Mouse (Mus musculus): ENCODE measurements at regions not wholly inside any gene's neighbourhood (a gene's known extent, or its start where the extent isn't known, plus 50 kb on each side); places are given as distances from the start of the nearest gene placed in this dataset.

DNA sequence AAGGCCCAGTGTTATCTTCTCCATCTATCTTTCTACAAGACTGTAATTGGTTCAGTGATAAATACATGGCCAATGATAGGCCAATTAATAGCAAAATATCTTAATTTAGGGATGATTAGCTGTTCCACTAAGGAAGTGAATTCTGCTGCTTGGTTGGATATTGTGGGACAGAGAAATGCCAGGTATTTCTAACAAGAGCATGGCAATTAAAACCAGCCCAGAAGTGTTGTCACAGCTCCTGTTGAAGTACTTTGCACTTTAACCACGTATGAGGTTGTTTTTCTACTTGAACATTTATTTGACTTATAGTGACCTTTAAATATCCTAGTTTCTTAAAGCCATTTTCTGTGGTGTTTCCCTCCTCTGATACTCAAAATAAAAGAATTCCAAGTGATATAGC, 65.7 kb upstream of the Acsl4 start:
- no peak for DNase-seq (ENCODE audit: low spot score in 2 of 2)

DNA sequence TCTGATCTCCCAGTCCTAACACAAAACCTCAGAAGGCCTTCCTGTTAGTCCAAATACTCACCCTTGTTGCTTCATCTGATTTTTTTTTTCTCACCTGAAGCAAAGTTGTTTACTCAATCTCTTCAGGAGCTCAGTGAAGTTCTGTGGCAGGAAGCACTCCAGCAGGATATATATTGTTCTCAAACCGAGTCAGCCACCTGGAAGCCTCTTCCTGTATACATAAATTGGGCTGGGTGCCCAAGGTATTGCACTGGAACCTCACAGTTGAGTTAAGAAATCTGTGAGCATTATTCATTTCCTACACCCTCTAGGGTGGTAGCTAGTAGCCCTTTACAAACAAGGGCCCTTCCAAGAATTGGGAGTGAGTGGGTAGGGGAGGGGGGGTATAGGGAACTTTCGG, 73.8 kb upstream of the Acsl4 start:
- DNase-seq (ENCODE audit: low spot score in 2 of 2) = no peak

DNA sequence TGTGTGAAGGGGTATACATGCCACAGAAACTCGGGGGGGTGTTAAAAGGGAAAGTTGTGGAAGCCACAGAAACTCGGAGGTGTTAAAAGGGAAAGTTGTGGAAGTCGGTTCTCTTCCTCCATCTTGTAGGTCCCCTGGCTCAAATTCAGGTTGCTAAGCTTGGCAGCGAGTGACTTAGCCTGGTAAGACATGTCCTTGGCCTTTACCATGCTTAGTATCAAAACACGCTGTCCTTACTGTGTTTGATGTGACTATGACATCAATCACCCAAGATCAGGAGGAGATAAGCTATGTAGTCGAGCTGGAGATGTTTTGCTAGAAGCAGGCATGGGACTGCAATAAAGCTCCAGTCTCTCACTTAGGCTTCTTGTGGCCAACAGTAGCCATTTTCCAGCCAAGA, 74.4 kb upstream of the Acsl4 start:
- DNase-seq (ENCODE audit: low spot score in 2 of 2) = no peak

DNA sequence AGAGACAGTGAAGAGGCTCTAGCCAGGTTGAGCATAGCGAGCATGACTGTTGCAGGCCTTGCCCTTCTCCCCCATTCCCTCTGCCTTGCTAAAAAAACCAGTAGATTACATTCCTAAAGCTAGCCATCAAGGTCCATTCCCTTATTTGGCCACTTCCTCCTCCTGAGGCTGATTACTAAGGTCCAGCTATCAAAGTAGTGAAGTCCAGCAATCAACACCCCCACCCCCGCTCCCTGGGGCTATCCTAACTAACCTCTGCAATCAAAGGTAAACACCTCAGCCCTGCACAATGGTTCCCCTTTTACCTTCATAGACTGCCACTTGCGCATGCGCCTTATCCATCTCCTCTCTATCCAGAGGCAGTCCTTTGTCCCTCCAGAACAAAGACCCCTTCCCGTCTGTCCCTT, 77.5 kb upstream of the Acsl4 start:
- no peak for DNase-seq (ENCODE audit: low spot score in 2 of 2)

DNA sequence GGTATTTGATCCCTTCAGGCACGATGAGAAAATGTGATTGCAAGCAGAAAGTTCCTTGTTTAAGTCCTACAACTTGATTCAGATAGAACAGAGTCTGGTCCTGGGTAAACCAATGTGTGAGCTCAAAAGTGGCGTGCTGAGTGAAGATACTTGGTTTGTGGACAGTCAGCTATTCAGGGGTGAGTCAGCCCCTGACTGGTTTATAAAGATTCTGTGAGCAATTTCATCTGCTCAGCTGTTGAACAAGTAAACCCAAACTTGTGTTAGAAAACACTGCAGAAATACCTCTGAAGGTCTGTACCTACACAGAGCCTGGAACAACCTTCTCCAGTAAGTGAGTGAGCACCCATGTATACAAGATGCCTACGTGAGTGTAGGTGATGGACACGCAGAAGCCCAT, 78.1 kb upstream of the Acsl4 start:
- no peak for DNase-seq (ENCODE audit: low spot score in 2 of 2)

DNA sequence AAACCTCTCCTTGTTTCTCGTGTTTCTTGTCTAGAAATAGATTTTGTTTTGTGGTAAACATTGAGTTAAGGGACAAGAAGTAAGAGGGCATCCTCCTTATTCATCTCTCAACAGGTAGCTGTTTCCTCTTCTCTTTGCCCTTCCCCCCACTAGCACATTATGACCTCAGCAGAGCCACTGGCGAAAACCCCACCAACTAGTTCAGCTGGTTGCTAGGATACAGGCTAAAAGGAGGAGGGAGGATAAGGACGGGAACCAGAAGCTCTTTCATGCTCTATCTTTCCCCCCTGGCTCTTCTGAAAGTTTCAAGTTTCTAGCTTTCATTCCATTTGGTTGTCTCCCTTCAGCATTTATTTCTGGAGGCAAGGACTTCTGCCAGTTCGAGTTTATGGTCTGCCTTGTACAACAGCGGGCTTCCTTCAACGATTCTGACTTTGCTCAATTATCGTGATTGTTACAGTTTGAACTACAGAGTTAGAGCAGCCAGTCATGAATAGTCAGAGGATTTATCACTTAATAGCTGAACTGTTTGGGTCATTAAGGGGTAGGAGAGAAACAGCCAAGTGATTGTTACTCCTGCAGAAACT, 78.8 kb upstream of the Acsl4 start:
- no peak for DNase-seq (ENCODE audit: low spot score in 2 of 2)

DNA sequence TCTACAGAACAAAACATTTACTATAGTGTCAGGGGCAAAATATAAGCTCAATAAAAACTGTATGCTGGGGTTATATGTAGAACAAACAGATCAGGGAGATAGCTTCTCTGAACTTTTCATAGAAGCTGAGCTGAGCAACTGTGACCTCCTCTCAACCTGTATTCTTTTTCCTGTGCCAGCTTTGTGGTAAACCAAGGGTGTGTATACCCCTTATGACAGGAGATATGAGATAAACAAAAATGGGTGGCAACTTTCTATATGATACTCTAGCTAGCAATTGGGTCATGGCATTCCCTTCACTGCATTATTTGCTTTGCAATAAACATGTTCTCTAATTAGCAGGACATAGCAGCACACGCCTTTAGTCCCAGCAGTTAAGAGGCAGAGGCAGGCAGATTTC, 79.7 kb upstream of the Acsl4 start:
- DNase-seq (ENCODE audit: low spot score in 2 of 2) = peak in 1 of 2 experiments; percentile 3

DNA sequence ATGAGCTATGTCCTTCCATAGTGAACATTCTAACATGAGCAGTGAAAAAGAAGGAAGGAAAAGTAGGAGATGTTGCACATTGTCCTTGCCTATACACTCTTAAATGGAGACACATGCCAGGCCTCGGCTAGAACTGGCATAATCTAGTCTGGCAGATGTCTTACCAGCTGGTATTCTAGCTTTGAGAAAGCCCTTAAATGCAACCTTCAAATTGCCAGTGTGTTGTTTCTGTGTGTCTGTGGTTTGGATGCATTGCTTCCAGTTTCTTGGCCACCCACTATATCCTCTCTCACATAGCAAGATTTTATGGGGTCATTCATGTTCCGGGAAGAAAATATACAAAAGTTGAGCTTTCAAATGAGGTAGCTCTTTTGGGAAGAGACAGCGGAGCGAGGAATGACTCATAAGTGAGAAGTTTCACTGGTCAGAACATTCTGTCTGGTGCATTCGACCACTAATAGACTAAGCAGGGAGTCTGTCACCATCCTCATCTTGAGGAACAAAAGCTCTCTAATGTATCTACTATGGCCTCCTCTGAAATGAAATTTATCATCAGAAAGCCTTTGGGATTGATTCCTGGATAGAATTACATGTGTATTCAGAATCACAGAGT, 91.0 kb upstream of the Acsl4 start:
- no peak for DNase-seq (ENCODE audit: low spot score in 2 of 2)

DNA sequence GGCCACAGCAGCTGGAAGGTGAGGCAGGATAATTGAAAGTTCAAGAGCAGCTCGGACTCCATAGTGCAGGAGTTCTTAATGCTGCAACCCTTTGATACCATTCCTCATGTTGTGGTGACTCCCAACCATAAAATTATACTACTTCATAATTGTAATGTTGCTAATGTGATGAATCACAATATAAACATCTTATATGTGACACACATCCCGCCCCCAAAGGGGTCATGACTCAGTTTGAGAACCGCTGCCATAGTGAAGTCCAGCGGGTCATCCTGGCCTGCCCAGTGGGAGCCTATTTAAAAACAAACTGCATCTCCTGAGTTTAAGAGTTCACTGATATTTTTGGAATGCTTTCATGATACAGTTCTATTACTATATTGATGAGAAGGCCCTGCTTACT, 97.7 kb upstream of the Acsl4 start:
- no peak for DNase-seq (ENCODE audit: low spot score in 2 of 2)

DNA sequence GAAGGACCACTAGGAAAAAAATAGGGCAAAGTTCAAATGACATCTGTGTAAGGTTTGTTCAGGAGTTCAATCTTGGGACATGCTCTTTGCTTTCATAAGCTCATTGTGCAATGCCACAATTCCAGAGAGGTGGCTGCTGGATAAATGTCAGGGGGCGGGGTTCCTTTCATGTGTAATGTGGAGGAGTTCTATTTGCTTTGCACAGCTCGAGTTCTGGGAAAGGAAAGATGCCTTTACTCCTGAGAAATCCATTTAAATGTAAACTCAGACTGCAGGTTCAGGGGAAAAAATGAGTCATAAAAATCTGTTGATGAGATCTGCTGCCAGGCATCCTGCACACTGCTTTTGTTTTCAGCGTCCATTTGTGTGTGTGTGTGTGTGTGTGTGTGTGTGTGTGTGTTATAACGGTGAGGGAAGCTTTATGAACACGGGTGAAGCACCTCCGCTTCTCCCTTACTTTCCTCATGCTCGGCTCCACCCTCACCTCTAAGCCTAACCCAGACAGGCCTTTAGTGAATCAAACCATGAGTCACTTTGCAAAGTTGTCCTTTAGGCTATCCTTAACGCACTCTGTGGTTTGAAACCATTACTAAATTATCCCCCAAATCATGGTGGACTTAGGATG, 99.9 kb upstream of the Acsl4 start:
- no peak for DNase-seq (ENCODE audit: low spot score in 2 of 2)

DNA sequence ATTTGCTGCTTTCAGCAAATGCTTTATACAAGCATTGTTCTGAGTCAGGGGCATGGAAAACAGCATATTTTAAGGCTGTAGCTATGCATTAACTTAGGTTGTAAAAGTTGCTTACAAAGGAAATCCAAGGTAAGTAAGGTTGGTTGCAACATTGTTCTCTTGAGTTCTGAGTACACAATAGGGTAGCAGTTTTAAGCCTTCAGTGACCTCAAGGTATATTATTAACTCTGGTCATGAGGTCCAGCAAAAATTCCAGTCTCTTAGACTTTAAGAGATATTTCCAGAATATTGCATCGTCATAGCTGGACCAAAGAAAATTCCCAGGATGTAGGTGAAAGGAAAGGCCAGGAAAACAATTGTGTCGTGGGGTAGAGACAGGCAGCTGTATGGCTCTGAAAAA, 110.8 kb upstream of the Acsl4 start:
- no peak for DNase-seq (ENCODE audit: low spot score in 2 of 2)

DNA sequence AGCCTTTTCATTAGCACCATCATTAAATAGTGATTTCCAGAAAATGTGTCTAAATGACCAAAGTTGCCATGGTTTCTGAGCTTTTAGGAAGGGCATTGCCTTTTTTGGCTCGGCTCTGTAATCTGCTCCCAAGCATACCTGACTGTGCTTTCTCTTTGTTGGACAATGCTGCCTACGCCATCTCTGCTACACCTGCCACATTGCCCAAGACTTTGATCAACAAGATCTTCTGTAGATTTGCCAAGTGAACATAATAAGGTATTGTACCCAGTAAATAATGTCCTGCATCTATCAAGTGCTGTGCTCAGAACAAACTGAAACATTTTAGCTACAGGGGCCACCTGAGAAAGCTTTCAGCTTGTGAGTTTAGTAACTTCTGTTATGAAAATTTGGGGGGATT, 114.6 kb upstream of the Acsl4 start:
- no peak for DNase-seq (ENCODE audit: low spot score in 2 of 2)

DNA sequence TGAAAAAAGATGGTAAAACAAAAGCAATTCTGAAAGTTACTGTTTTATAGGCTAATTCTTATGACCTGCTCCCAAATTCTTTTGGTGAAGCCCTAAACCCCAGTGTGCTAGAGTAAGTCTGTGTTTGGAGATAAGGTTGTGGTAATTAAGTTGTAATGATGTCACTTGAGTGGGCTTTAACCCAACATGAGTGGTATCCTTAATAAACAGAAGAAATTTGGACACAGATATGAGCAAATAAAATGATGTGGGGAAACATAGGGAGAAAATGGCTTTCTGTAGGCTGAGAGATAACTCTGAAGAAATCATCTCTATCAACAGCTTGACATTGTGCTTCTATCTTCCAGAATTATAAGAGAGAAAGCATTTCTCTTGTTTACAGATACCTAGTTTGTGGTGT, 117.1 kb upstream of the Acsl4 start:
- no peak for DNase-seq (ENCODE audit: low spot score in 2 of 2)

DNA sequence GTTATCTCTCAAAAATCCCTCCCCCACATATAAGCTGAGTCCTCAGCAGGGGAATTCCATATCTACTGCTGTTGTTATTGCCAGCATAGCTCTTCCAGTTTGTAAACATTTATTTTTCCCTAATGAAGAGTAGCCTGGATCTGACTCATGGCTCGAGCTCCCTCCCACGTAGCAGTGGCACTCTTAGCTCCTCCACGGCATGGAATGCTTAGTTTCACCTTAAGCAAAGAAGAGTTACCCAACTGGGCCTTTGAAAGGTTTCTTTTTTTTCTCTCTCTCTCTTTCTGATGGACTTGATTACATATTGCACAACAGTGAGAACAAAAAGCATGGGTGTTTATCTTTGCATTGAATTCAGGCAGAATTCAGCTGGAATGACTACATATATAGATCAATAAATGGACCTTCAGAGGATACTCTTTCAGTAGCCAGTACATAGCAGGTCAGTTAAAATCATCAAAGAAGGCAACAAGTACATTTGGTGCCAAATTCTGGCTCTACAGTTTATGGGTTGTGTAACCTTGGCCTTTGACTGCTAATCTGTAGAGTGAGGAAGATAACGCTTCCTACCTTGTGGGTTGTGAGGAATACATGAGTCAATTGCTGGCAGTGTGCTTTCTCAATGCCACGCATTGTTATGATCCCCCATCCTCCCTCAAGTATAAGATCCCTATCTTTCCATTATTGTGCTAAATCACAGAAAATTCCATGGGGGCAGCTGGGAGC, 126.2 kb upstream of the Acsl4 start:
- DNase-seq (ENCODE audit: low spot score in 2 of 2) = no peak

DNA sequence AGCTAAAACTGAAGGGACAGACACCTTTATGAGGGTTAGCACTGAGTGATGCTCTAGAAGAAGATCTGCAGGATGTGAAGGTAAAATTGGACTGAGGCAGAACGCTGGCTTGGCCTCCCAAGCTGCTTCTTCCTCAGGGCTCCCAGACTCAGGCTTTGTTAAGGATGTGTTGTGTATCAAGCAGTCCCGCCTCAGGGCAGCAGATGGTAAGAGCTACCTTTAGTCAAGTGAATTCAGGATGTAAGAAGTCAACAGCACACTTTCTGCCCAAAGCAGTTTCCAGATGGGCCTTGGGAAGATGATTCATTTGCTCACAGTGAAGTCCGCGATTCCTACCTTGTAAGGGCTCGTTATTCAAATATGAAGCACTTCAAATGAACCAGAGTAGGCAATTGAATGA, 126.9 kb upstream of the Acsl4 start:
- no peak for DNase-seq (ENCODE audit: low spot score in 2 of 2)

DNA sequence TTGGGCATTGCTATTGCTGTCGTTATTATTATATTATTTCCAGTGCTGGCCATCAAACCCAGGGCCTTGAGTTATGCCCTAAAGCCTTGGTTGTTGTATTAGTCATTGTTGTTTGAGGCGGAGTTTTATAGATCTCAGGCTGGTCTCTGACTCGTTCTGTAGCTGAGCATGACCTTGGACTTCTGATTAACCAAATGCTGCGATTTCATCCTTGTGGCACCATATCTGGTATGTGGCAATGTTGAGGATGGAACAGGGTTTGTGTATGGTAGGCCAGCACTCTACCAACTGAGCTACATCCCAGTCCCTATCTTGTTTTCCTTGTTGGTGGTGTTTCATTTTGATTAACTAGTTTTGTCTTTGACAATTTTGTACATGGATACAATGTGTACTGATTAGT, 130.7 kb upstream of the Acsl4 start:
- DNase-seq (ENCODE audit: low spot score in 2 of 2) = no peak

DNA sequence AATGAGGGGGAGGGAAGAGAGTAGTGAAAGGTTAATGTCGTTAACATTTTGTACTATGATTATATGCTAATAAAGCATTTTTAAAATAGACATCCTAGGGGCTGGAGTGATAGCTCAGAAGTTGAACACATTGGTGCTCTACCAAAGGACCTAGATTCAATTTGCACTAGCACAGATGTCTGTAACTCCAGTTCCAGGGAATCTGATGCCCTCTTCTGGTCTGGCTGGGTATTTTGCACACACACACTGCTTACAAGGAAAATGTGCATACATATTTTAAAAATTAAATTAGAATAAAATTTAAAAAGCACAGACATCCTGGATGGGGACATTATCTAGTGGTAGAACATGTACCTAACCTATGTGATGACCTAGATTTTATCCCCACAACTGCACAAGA, 136.6 kb upstream of the Acsl4 start:
- peak in 1 of 2 experiments; percentile 39 for DNase-seq (ENCODE audit: low spot score in 2 of 2)

DNA sequence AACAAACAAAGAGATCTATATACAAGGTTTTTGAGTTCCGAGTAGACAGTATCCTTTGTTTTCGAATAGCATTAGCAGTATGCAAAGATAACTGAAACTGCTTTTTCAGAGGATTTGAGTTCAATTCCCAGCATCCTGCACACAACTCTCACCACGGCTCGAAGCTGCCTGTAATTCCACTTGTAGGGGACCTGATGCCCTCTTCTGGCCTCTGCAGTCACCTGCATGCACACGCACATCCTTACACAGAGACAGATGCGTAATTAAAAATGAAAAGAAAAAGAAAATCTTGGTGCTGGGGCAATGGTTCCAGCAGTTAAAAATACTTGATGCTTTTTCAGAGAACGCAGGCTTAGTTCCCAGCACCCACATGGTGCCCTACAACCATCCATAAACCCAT, 139.6 kb upstream of the Acsl4 start:
- peak in 1 of 2 experiments; percentile 6 for DNase-seq (ENCODE audit: low spot score in 2 of 2)

DNA sequence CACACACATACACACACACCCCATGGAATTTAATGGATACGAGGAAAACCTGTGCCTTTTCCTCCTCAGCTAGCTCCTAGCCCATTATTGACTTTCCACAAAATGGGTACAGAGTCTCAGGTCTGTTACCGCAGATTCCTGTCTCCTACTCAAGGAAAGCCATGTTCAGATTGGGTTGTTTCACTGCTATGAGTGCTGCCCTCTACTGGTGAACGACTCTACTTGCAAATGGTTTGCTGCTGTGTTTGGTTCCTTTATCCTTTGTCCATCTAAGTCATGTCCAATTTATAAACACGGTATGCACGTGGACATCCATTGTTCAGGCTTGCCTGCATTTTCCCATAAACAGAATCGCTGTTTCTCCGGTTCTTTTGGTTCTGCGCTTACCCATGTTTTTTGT, 144.4 kb upstream of the Acsl4 start:
- DNase-seq (ENCODE audit: low spot score in 2 of 2) = peak in 1 of 2 experiments; percentile 36

DNA sequence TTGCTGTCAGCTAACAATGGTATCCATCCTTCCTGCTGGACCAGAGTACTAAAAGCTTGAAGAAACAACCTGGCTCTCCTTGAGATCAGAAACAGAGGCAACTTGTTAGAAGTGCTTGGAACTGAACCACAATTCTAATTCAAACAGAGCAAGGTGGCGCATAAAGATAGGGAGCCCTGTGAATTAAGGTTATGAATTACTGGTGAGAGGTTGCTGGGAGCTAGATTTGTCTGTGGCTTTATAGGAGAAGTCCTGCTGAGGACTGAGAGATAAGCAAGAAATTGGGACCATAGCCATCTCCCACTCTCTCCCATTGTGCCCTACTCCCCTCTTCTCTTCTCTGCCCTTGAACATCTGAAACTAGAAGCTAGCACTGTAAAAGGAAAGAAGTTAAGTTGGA, 145.2 kb upstream of the Acsl4 start:
- DNase-seq (ENCODE audit: low spot score in 2 of 2) = no peak

DNA sequence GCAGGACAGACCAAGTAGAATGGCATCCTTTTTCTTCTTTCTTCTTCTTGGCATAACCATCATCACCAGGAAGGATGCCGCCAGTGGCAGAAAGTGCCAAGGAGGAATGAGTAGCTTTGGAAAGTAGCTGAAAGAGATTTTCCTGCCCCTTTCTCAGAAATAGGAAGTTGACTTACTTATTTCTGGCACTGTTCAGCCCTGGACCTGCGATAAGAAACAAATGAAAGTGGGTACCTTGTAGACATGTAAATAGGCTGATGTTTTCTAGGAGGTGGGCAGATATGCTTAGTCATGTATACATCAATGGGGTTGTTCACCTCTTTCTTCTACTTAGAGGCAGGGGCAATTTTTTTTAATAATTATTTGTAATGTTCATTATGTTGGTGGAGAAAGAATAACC, 145.3 kb upstream of the Tmem164 start:
- no peak for DNase-seq (ENCODE audit: low spot score in 2 of 2)

DNA sequence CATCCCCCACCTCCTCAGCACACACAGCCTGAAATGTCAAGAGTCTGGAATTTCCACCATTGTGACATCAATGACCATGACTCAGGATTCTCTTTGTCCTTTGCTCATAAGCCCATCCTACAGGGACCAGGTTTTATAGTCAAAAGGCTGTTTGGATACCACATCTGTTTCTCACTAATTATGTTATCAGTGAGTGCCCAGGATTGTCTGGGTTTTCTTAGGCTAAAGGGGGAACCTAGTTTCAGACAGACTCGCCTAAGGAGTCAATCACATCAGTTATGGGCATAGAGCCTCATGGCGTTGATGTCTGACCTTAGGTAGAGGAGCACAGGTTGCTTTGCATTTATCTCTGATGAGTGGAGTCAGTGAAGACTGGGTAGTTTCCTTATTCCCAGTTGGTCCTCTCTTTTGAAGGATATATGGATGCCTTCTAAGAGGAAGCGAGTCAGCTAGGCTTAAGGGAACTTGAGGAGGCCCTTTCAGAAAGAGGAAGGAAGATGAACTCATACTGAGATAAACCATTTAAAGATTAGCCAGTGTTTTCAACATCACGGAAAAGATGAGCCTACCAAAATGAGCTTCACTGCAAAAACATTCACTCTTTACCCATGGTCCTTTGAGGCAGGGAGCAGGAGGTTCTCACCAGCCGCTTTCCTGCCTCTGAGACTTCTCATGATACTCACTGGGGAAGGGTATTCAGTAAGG, 143.8 kb upstream of the Tmem164 start:
- DNase-seq (ENCODE audit: low spot score in 2 of 2) = no peak
